Mouse (Mus musculus) lung, embryonic 14.5 days (tissue): ENCODE measurements around the gene Lsm11. TPM values are rescaled to one million over a fixed set of nuclear protein-coding genes. Genes with fewer than 3 reads are reported as not detected.
A peak's percentile ranks its signal among the peaks of the same experiment; 100 is the strongest.

Experiments
- ATAC-seq: fragments of 200-750 bp; cut with Nextera tagmentation; 2 replicates; pipeline ENCODE4 v1.8.0; 2017; ENCODE audit warnings: mild to moderate bottlenecking, moderate TSS enrichment, moderate library complexity; ENCODE audit not compliant: insufficient read depth
- DNase-seq: peaks from one replicate; pipeline ENCODE4 v3.0.0-alpha.2; 2015
- H3K27ac ChIP-seq: fragments of 300-500 bp; sonication (generic); 2 replicates; pipeline ENCODE4 v1.5.1; 2014; ENCODE audit warnings: low read depth, mild to moderate bottlenecking, moderate library complexity
- H3K27me3 ChIP-seq: fragments of 300-500 bp; sonication (generic); 2 replicates; pipeline ENCODE4 v1.6.1; 2014; ENCODE audit warnings: low read length, control low read depth; ENCODE audit not compliant: insufficient read depth
- H3K36me3 ChIP-seq: fragments of 300-500 bp; sonication (generic); 2 replicates; pipeline ENCODE4 v1.6.1; 2014; ENCODE audit warnings: control low read depth; ENCODE audit not compliant: insufficient read depth
- H3K4me1 ChIP-seq: fragments of 300-500 bp; sonication (generic); 2 replicates; pipeline ENCODE4 v1.6.1; 2014; ENCODE audit warnings: antibody characterized with exemption, control low read depth; ENCODE audit not compliant: insufficient read depth
- H3K4me2 ChIP-seq: fragments of 300-500 bp; sonication (generic); 2 replicates; pipeline ENCODE4 v1.6.1; 2014; ENCODE audit warnings: mild to moderate bottlenecking
- H3K4me3 ChIP-seq: fragments of 300-500 bp; sonication (generic); 2 replicates; pipeline ENCODE4 v1.5.1; 2014; ENCODE audit warnings: low read depth, low read length
- H3K9ac ChIP-seq: fragments of 300-500 bp; sonication (generic); 2 replicates; pipeline ENCODE4 v1.6.1; 2014
- H3K9me3 ChIP-seq: fragments of 300-500 bp; sonication (generic); 2 replicates; pipeline ENCODE4 v1.6.1; 2016; ENCODE audit warnings: low read depth, low read length, control low read depth
- CTCF ChIP-seq: IDR thresholded peaks from 2 replicates; pipeline ENCODE4 v1.5.1; 2016; ENCODE audit warnings: antibody characterized with exemption, low read depth
- WGBS: fragments of 180-500 bp; shearing (Covaris S2); extraction: QIAGEN DNeasy Blood & Tissue Kit; methylation state at CpG from one replicate; pipeline ENCODE4 v1.1.7; 2014; 5-methylcytosine and 5-hydroxymethylcytosine counted together
- polyA plus RNA-seq: library from polyadenylated mRNA; unstranded; fragments of >200 nt; fragmentation: Nextera tagmentation; extraction: Ambion mirVana; gene quantifications from 2 replicates; pipeline ENCODE4 v1.2.1, GENCODE M21; 2014

Gene Lsm11
- polyA plus RNA-seq, 1 experiment from 2014 or later, result 9.9 TPM

DNA sequence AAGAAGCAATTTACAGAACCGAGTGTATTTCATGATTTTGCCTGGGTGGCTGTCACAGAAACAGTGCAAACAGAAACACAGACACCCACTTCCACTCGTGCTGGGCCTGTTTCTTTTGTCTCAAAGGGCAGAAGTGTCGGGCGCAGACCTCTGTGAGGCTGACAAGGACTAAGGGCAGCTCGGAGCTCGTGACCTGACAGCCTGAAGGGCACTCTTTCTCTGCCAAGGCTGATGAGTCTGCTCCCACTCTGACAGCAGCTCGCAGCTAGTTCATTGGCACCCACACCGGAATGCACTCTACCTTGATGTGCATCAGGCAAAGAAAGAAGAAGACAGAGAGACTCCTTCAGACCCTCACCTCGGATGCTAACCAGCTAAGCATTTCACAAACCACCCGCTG is 15.2 kb downstream of the Lsm11 start:
- H3K27me3 ChIP-seq, result no peaks in the 10 kb centered on the region
- no peak overlapping the region for H3K4me3 ChIP-seq
- ATAC-seq, result no peak
- TF ChIP-seq CTCF, result no peak
- H3K4me2 ChIP-seq, result no peak overlapping the region
- peaks cover 41% of the 10 kb centered on the region for H3K36me3 ChIP-seq
- H3K9me3 ChIP-seq, result no peaks in the 10 kb centered on the region
- no peak overlapping the region for H3K9ac ChIP-seq
- H3K4me1 ChIP-seq, result no peaks in the 10 kb centered on the region
- H3K27ac ChIP-seq, result no peak overlapping the region
- 79% methylated on average over 10 of the region's 10 CpGs for WGBS
- DNase-seq, result no peak

DNA sequence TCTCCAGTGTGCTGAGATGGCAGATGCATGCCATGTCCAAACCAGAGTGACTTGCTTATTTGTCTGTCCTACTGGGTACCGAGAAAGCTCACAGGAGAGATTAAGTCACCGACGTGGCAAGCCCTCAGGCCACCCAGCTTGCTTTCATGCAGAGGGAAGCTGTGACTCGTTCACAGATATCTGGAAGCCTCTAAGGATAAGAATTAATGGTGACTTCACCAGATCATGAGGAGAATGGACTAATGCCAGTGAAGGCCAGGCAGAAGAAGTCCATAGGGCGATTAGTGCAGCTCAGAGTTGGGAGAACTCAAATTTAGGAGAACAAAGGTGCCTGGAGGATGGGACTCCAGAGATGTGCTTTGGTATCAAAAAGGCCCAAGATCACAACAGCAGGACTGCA is 17.3 kb downstream of the Lsm11 start:
- ATAC-seq (peak; percentile 7; the same call in 1 of the 2 replicates), DNase-seq (no peak)
- Histone ChIP-seq H3K27me3 (no peaks in the 10 kb centered on the region), H3K27ac (no peak overlapping the region), H3K4me1 (no peaks in the 10 kb centered on the region), H3K4me2 (no peak overlapping the region), H3K4me3 (no peak overlapping the region), H3K9ac (no peak overlapping the region), H3K9me3 (no peaks in the 10 kb centered on the region), H3K36me3 (peaks cover 24% of the 10 kb centered on the region)
- no peak for TF ChIP-seq CTCF
- 58% methylated on average over 5 of the region's 5 CpGs for WGBS

DNA sequence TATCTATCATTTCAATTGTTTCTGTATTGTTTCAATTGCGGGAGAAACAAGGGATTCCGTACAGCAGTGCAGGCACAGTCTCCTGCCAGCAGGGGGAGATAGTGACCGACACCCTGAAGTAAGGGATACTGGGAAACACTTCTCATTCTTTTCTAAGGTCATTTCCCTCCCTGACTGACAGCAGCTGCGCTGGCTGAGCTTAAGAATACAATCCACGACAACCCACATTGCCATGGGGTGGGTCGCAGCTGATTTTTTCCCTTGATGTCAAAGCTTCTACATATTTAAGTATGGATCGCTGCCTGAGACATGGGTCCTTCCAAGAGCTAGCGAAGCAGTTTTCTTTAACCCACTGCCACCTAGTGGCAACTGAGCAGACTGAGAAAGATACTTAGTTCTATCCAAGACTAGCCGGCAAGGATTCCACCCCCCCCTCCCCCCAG is 18.1 kb downstream of the Lsm11 start:
- peak; percentile 92 for TF ChIP-seq CTCF
- Histone ChIP-seq H3K4me3 (peak overlapping the region; percentile 35), H3K4me2 (peak overlapping the region; percentile 67), H3K27ac (no peak overlapping the region), H3K4me1 (no peaks in the 10 kb centered on the region), H3K9me3 (no peaks in the 10 kb centered on the region), H3K36me3 (peaks cover 18% of the 10 kb centered on the region), H3K9ac (peak overlapping the region; percentile 42), H3K27me3 (no peaks in the 10 kb centered on the region)
- WGBS, result under 1% methylated on average over 9 of the region's 9 CpGs
- ATAC-seq (peak; percentile 91), DNase-seq (peak; percentile 93)

DNA sequence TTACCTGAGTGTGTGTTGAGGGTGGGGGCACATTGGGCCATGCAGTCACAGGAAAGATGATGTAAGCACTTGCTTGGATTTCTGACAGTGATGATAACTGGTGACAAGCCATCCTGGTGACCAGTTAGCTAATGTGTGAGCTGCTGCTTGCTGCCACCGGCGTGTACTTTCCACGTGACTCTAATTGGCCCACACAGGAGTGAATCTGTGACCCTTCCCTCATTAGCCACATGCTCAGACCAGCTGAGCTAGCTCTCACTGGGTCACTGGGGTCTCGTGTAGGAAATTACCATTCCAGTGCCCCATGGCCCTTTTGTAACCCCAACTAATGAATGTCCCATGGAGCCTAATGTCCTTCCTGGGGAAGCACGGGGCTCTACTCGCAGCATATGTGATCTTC is 19.3 kb downstream of the Lsm11 start:
- Histone ChIP-seq H3K4me2 (no peak overlapping the region), H3K36me3 (peaks cover 11% of the 10 kb centered on the region), H3K4me3 (no peak overlapping the region), H3K27me3 (no peaks in the 10 kb centered on the region), H3K9me3 (no peaks in the 10 kb centered on the region), H3K4me1 (no peaks in the 10 kb centered on the region), H3K27ac (no peak overlapping the region), H3K9ac (no peak overlapping the region)
- ATAC-seq (no peak), DNase-seq (no peak)
- 57% methylated on average over 6 of the region's 6 CpGs for WGBS
- no peak for TF ChIP-seq CTCF

DNA sequence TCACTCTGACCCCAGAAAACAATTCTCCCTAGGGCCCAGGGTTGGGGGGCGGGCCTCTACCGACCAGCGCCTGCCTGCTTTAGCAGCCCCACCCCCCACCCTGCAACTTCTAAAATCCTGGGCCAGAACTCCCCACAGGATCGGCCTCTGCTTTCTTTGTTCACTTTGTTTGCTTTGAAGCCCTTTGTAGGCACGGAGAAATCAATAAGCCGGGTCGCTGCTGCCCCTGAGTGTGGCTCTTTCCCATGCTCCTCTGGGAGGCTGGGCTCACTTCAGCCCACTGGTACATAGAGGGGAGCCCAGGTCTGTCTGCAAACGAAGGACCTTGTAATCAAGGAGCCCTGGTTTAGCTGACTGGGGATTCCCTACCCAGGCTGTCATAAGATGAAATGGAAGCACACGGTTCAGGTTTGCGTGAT is 23.2 kb downstream of the Lsm11 start:
- H3K9ac ChIP-seq, result 0 out of 2 replicates have a peak overlapping the region, but pooled peaks have one; percentile 16
- no peaks in the 10 kb centered on the region for H3K9me3 ChIP-seq
- ATAC-seq, result no peak; the same call in 1 of the 2 replicates
- WGBS, result 15% methylated on average over 10 of the region's 10 CpGs
- TF ChIP-seq CTCF, result no peak
- peak overlapping the region; percentile 31 for H3K4me2 ChIP-seq
- no peak for DNase-seq
- H3K4me3 ChIP-seq, result no peak overlapping the region
- no peaks in the 10 kb centered on the region for H3K27me3 ChIP-seq
- no peak overlapping the region for H3K27ac ChIP-seq
- H3K4me1 ChIP-seq, result no peaks in the 10 kb centered on the region
- no peaks in the 10 kb centered on the region for H3K36me3 ChIP-seq

DNA sequence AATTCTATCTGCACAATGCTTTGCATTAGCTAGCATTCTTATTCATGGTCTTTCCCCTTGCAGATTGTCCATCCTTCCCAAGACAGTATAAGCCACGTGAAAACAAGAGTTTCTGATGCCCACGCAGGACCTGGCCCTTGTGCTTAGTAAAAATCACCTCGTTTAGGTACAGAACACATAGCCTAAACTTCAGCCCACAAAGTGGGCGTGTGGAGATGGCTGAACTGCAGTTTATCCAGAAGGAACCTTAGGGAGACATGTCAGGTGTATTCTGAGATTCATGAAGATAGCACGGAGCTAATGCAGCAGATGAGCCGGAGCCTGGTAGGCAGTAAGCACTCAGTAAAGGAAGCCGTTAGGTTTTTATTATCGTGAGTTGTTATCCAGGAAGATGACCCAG is 23.7 kb downstream of the Lsm11 start:
- Histone ChIP-seq H3K36me3 (no peaks in the 10 kb centered on the region), H3K4me1 (no peaks in the 10 kb centered on the region), H3K4me2 (peak overlapping the region; percentile 31; the same call in 1 of the 2 replicates), H3K27me3 (no peaks in the 10 kb centered on the region), H3K27ac (no peak overlapping the region), H3K9ac (0 out of 2 replicates have a peak overlapping the region, but pooled peaks have one; percentile 16), H3K9me3 (no peaks in the 10 kb centered on the region), H3K4me3 (no peak overlapping the region)
- WGBS, result 57% methylated on average over 8 of the region's 8 CpGs
- DNase-seq, result no peak
- no peak for TF ChIP-seq CTCF
- no peak for ATAC-seq

DNA sequence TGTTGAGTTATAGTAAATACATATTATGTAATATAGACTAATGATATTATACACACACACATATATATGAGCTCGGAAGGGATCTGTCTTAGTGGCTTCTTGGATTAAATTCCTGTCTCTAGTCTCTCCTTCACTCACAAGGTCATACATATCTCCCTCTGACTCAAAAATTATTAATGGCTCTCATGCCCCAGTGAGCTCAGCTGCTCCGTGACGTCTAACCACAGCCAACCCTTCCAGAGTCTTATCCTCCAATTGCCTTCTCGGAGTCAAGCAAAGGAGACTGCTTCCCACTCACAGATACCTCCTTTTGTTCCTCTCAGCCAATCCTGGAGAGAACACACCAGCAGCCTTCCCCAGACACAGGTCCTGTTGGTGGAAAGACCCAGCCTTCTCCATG is 25.9 kb downstream of the Lsm11 start:
- no peak for TF ChIP-seq CTCF
- H3K4me2 ChIP-seq, result no peak overlapping the region
- H3K27me3 ChIP-seq, result no peaks in the 10 kb centered on the region
- H3K36me3 ChIP-seq, result no peaks in the 10 kb centered on the region
- no peak for ATAC-seq
- 75% methylated on average over 4 of the region's 4 CpGs for WGBS
- no peak overlapping the region for H3K27ac ChIP-seq
- no peak overlapping the region for H3K4me3 ChIP-seq
- DNase-seq, result no peak
- no peaks in the 10 kb centered on the region for H3K4me1 ChIP-seq
- no peak overlapping the region for H3K9ac ChIP-seq
- no peaks in the 10 kb centered on the region for H3K9me3 ChIP-seq

DNA sequence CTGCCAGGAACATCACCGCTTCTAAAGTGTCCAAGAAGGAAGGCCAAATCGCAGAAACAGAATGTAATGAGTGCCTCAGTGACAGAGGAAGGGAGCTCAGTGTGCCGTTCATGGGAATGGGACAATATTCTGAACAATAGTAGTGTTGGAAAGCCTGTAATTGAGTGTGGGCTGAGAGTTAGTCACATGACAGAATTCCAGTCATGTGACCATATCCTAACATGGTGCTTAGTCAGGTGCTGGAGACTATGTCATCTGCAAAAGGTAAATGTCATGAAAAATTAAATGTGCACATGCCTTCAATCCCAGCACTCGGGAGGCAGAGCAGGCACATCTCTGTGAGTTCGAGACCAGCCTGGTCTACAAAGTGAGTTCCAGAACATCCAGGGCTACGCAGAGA is 26.7 kb downstream of the Lsm11 start:
- no peak overlapping the region for H3K9ac ChIP-seq
- no peak overlapping the region for H3K4me3 ChIP-seq
- H3K27ac ChIP-seq, result no peak overlapping the region
- H3K36me3 ChIP-seq, result no peaks in the 10 kb centered on the region
- ATAC-seq, result no peak
- WGBS, result 87% methylated on average over 6 of the region's 6 CpGs
- no peak for DNase-seq
- H3K9me3 ChIP-seq, result no peaks in the 10 kb centered on the region
- H3K4me1 ChIP-seq, result no peaks in the 10 kb centered on the region
- H3K4me2 ChIP-seq, result no peak overlapping the region
- TF ChIP-seq CTCF, result no peak
- H3K27me3 ChIP-seq, result no peaks in the 10 kb centered on the region
